Mouse (Mus musculus) naive thymus-derived CD4-positive, alpha-beta T cell, adult 5 months (primary cell): ENCODE measurements around the gene U2af2. TPM values are rescaled to one million over a fixed set of nuclear protein-coding genes. Genes with fewer than 3 reads are reported as not detected.

Experiments
- polyA plus RNA-seq: library from polyadenylated mRNA; unstranded; fragments of 100-300 nt; shearing (Covaris generic); gene quantifications from one replicate; pipeline ENCODE4 v1.2.1, GENCODE M21; 2017

Gene U2af2
- 117 TPM for polyA plus RNA-seq

DNA sequence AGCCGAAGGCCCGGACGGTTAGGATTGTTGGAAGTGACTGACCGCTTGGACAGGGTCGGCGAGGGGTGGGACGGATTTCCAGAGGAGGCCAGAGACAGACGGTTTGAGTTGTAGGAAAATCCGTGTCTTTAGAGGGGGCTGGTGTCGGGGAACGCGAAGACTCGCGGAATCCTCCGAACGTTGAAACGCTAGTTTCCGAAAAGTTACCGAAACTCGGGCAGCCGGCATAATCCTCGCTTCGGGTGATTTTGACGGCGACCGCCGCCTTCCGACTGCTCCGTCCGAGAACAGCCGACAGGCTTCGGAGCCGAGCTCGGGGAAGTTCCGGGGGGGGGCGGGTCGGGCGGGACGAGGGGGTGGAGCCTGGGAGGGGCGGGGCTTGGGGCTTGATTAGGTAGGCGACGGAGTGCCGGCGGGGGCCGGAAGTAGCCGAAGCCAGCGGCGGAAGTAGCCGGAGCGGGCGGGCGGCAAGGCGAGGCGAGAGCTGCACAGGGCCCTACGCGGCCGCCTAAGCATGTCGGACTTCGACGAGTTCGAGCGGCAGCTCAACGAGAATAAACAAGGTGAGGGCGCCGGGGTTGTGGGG is at the start of gene U2af2:
U2af2 (plus strand) TSS at position 370 of the 586 bp plus-strand sequence.

DNA sequence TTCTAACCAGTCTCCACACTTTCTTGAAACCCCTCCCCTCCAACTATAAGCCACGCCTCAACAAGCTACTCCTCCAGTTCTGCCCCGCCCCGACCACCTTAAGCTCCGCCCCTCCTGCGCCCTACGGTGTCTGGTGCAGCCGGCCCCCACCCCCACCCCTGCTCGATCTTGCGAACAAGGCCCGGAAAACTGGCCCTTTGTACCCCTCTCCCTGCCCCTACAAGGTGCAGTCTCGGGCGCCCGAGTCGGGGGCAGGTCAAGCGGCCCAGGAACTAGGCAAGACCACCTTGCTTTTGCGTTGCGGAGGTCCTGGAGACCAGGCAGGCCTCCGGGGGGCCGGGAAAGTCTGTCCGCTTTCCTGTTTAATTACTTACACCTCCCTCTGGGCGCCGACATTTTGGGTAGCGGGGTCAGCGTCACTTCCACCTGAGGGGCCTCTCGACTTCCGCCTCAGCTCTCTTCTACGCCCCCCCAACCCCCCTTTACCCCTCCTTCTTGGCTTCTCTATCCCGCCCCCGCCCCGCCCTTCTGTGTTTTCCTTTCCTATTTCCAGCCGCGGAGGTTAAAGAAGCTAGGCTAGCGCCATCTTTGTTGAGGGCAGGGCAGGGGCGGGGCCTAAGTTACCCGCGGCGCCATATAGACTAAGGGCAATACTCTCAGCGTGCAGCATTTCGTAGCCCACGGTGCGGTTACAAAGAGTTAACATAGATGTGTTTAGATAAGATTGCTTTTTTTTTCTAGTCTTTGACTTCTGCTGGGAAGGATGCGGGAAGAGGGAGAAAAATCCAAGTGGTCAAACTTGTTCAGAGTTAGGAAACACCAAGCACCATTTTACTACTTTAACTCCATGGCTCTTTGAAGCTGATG is 47.5 kb upstream of the U2af2 start, which contains the start of the genes Zfp524 and Fiz1:
Zfp524 (plus strand) TSS at position 165 of the 867 bp plus-strand sequence.
Fiz1 (minus strand) TSS at position 447 of the 867 bp plus-strand sequence.

DNA sequence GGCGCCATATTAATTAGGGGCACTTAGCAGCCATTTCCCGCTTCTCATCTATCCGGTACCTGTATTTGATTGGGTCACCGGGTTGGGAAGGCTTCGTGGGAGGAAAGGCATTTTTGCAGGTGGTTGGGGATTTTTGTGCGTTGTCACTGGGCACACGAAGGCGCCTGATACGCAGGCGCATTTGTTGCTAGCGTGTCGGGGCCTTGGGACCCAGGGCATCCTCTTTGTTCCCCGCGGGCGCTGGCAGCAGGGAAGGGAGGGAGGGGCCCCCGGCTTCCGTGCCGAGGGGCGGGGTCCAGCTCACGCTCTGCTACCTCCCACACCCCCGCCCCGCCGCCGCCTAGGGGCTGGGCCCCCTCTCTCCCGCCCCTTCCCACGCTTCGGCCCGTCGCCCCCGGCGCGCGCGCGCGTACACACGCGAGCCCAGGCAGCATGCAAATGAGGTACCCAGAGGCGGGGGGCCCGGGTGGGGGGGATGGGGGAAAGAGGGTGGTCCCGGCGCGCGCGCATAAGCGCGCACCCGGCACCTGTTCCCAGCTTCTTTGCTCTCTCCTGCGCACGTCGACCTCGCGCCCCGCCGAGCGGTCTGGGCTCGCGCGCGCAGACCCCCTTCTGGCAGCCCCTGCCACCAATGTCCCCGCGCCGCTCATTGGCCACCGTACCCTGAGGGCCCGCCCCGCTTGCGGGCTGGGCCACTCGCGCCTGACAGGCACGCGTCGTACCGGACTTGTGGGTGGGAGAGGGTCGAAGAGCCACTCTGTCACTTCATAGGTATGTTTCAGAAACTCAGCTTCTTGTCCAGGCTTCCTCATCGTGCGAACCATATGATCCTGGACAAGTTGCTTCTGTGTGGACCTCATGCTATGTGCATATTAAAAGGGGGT is 46.6 kb upstream of the U2af2 start, which contains the start of gene Gm44973:
Gm44973 (plus strand) TSS at position 379 of the 884 bp plus-strand sequence.

DNA sequence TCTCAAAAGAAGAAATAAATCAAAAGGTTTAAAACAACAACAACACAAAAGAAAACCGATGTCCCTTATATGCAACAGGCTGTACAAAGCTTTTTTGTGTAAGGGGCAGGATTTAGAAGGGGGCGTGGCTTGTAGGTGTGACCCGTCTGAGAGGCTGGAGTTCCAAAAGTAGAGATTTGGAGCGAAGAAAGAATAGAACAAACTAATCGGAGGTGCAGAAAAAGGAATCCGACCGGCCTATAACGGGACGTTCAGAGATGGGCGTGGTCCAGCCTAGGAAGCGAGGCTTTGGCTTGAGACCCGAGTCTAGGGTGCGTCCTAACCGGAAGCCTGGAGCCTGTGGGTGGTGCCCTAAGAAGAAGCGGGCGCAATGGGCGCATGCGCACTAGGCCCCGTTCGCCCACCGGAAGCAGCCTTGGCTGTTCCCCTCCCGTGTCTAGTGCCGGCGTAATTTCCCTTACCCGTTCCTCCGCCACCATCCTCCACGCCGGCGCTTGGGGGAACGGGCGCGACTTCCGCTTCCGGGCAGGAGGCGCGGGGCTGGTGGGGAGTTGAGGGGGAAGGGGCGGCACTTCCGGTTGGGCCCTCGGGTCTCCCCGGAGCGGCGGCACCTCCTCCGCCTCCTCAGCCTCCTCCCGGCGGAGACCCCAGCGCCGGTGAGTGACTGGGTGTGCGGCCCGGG is 41.8 kb upstream of the U2af2 start, which contains the start of the genes Zfp865 and Ccdc106:
Zfp865 (plus strand) TSS at position 377 of the 682 bp plus-strand sequence.
Ccdc106 (plus strand) TSS at position 554 of the 682 bp plus-strand sequence.

DNA sequence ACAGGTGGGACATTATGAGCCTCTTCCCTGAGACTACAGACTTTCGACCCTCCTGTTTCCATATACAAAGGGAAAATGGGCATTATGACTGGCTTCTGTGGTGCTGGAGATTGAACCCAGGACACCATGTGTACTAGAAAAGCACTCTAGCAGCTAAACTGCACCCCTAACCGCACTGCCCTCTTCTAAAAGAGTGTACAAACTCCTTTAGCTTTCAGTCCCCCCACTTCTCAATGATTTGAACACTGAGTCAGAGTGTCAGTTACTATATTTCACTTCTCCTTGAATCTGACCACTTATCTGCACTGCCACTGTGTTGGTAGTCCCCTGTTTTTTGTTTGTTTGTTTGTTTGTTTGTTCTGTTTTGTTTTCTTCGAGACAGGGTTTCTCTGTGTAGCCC is 28.1 kb upstream of the U2af2 start, which contains the start of gene 4632433K11Rik:
4632433K11Rik (plus strand) TSS at position 301 of the 400 bp plus-strand sequence.

DNA sequence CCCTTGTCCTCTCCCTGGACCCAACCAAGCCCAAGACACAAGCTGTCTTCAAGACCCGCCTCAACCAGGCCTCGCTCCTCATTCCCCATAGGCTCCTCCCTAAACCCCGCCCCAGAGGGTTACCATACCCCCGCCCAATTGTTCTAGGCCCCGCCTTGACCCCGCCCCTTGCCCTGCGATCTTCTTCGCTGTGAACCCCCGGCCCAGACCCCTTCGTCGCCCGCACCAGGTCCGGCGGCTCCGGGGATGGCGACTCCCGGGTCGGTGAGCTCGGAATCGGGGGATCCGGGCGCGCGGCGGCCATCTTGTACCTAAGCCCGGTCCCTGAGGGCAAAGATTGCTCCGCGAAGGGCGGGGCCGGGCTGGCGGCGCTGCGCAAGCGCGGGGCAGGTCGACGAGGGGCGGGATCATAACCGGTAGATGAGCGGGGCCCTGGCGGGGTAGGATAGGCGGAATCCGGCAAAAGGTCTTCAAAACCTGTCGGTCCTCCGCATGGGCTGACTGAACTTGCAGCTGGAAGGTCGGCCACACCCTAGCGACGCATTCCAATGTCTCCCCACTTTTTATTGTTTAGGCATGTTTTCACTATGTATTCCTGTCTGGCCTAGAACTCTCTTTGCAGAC is 23.7 kb upstream of the U2af2 start, which contains the start of gene Zfp784:
Zfp784 (minus strand) TSS at position 338 of the 624 bp plus-strand sequence.

DNA sequence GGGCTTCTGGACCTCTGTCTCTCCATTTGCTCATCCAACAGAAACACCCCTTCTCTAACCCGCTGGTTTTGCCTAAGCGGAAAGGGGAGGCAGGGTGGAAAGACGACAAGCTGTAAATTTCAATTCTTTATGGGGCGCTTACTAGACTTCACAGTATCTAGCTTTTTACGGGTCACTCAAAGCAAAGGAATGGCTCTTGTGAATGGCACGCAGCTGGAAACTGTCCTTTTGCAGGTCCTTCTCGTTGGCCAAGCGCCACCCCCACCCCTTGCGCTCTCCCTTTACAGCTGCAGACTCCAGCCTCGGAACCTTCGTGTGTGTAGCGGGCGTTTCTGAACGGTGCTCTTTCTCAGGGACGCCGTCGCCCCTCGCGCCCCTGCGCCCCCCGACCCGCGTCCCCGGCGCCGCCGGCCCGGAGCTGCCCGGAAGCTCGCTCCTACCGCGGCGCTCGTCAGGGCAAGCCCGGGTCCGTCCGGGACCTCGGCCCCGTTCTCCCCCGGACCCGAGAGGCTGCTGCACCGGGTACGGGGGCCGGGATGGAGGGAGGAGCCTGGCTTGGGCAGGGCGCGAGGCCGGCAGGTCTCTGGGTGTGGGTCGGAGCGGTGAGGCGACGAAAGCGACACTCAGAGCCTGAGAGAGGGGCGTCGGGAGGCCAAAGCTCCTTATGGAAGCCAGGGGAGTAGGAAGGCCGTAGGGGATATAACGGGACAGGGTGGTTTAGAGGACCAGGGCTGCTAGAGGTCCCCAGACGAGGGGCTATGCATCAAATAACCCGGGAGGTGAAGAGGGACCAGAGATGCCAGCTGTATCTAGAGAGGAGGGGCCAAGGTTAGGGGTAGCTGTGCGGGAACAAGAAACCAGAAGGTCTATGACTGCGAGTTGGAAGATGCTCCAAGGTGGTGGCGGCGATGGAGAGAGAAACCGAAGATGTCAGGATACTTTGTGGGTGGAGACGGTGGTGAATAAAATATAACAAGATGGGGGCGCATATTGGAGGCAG is 10.4 kb upstream of the U2af2 start, which contains the start of gene Zfp580:
Zfp580 (plus strand) TSS at position 346 of the 1,000 bp plus-strand sequence.

DNA sequence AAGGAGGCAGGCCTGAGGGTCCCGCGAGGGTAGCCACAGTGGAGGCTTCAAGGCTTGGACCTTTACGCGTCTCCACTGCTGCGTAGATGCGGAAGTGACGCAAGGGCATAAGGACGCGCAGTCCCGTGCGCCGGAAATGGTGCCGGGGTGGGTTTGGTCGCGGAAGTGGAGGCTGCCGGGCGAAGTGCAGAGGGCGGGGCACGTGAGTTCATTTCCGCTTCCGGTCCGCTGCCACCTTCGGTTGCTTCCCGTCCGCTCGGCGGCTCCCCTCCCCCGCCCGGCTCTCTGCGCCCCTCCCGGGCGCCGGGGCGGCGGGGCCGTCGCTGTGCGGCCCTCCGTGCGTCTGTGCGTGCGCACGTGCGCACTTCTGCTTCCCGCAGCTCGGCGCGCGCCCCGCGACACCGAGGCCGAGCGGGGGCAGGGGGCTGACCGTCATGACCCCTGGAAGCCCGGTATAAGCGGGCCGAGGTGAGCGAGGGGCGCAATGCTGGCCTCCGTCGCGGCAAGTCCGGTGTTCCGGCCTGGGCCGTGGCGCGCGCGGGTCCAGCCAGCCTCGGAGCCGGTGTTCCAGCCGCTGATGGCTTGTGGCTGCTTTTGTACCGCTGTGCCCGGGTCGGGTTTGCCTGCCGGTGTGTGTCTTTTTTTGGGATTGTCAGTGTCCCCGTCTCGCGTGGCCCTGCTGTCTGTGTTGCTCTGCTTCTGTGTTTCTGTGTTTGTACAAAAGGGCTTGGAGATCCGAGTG is 18.2 kb downstream of the U2af2 start, which contains the start of gene Epn1:
Epn1 (plus strand) TSS at position 226 of the 742 bp plus-strand sequence.

DNA sequence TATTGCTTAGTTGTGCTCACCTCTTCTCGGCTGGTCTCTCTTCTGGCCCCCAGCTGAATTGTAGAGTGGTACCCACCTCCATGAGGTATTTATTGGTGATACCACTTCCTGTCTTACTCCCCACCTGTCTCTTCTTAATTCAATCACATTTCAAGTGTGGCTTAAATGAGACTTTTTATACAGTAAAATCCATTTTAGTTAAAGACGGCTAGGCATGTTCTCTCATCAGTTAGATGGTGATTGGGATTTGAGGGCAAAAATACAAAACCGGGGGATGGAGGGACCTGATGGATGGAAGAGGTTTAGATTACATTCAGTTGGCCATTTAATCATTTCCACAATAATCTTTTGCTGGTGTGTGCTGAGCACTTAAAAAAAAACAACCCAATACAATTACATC is 54.9 kb downstream of the U2af2 start, which contains the start of gene Rfpl4:
Rfpl4 (minus strand) TSS at position 101 of the 400 bp plus-strand sequence.

DNA sequence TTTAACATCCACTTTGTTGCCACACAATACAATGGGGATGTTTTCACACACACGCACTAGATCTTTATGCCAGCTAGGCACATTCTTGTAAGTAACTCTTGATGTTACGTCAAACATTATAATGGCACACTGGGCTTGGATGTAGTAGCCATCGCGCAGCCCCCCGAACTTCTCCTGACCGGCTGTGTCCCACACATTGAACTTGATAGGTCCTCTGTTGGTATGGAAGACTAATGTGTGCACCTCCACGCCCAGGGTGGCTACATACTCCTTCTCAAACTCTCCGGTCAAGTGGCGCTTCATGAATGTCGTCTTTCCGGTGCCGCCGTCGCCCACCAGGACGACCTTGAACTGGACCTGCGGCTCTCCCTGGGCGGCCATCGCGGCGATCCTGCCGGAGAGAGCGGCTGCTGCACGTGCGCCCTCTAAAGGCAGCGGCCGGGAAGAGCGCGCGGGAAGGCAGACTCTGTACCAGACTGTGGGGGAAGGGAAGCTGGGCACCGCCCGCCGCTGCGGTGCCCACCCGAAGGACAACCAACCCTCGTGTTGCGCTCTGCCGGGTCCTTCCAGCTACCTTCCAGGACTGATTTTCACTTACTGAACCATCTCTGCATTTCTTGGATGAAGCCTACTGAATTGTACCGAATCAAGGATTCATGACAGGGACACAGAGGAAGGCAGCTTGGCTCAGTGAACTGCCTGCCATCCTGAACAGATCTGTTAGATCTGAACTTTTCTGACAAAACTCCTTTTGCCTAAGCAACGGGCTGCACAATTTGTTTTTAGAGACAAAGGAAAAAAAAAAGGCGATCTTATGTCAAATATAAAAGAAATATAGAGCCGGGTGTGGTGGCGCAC is 63.8 kb downstream of the U2af2 start, which contains the start of gene Rasl2-9:
Rasl2-9 (minus strand) TSS at position 402 of the 858 bp plus-strand sequence.

Other genes starting within 250 kb of the U2af2 start
- gene Ube2s, start 249.6 kb upstream of the U2af2 start, polyA plus RNA-seq: 236 TPM
- 0.12 TPM for gene Shisa7, start 217.4 kb upstream of the U2af2 start, polyA plus RNA-seq
- gene Isoc2b, start 191.9 kb upstream of the U2af2 start, polyA plus RNA-seq: 7.4 TPM
- 0.77 TPM for gene Isoc2a, start 185.0 kb upstream of the U2af2 start, polyA plus RNA-seq
- gene Gm36210, start 155.6 kb upstream of the U2af2 start, polyA plus RNA-seq: not detected
- gene Zfp628, start 146.9 kb upstream of the U2af2 start, polyA plus RNA-seq: 2.5 TPM
- not detected for gene Nat14, start 140.1 kb upstream of the U2af2 start, polyA plus RNA-seq
- gene Ssc5d, start 136.4 kb upstream of the U2af2 start, polyA plus RNA-seq: not detected
- gene Sbk2, start 97.7 kb upstream of the U2af2 start, polyA plus RNA-seq: not detected
- gene Sbk3, start 91.0 kb upstream of the U2af2 start, polyA plus RNA-seq: not detected
- 18.4 TPM for gene Zfp579, start 66.0 kb upstream of the U2af2 start, polyA plus RNA-seq
- gene Zfp524, start 47.7 kb upstream of the U2af2 start, polyA plus RNA-seq: 21.0 TPM
- gene Fiz1, start 47.4 kb upstream of the U2af2 start, polyA plus RNA-seq: 54.8 TPM
- gene Gm44973, start 46.6 kb upstream of the U2af2 start, polyA plus RNA-seq: 5.0 TPM
- gene Zfp865, start 41.8 kb upstream of the U2af2 start, polyA plus RNA-seq: 10.7 TPM
- not detected for gene Ccdc106, start 41.6 kb upstream of the U2af2 start, polyA plus RNA-seq
- gene 4632433K11Rik, start 28.0 kb upstream of the U2af2 start, polyA plus RNA-seq: not detected
- 2.1 TPM for gene Zfp784, start 23.7 kb upstream of the U2af2 start, polyA plus RNA-seq
- 5.0 TPM for gene Zfp580, start 10.6 kb upstream of the U2af2 start, polyA plus RNA-seq
- 23.9 TPM for gene Epn1, start 18.1 kb downstream of the U2af2 start, polyA plus RNA-seq
- not detected for gene Rfpl4, start 54.8 kb downstream of the U2af2 start, polyA plus RNA-seq
- not detected for gene Rasl2-9, start 63.8 kb downstream of the U2af2 start, polyA plus RNA-seq
- 0.30 TPM for gene Vmn1r55, start 87.5 kb downstream of the U2af2 start, polyA plus RNA-seq
- not detected for gene Vmn1r56, start 134.6 kb downstream of the U2af2 start, polyA plus RNA-seq
- not detected for gene Vmn1r57, start 156.3 kb downstream of the U2af2 start, polyA plus RNA-seq